Mouse (Mus musculus) liver, postnatal 0 days (tissue): ENCODE measurements around the gene 9330182L06Rik.

Experiments
- CTCF ChIP-seq: sonication (generic); IDR thresholded peaks from 2 replicates; pipeline ENCODE4 v1.5.1; 2016; ENCODE audit warnings: antibody characterized with exemption, low read depth
- EP300 ChIP-seq: IDR thresholded peaks from 2 replicates; pipeline ENCODE4 v1.6.1; 2016; ENCODE audit warnings: antibody characterized with exemption, low read depth, mild to moderate bottlenecking

DNA sequence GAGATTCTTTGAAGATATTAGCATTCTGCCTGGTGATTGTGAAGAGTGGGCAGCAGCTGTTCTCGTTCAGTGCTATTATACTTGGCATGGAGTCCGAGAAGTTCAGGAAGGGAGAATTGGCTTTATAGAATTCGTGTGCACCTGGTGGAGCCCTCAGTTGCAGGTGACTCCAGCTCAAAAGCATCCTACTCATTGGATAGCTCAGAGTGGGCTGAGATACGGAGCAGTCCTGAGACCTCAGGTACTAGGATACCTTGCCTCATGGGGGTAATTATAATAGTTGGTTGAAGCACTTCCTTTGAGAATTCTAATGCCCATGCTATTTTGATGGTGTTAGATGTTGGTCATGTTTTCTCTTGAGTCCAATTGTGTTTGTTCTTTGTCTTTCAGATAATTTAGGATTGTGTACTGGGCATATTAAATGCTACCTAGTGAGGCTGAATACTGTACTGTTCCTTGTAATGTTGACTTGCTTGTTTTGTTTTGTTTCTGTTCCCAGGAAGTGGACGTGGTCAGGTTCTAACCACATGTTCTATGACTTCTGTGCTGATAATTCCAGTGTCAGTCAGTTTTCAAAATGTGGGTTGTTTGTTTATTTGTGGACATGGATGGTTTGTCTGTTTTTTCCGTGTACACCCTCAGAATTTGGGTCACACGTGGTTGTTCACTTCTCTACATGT is 96.2 kb downstream of the 9330182L06Rik start:
- TF ChIP-seq CTCF (no peak), EP300 (no peak)
